Mouse (Mus musculus) thymus, adult 2 months (tissue): ENCODE measurements at regions not wholly inside any gene's neighbourhood (a gene's known extent, or its start where the extent isn't known, plus 50 kb on each side); places are given as distances from the start of the nearest gene placed in this dataset.

Experiments
- DNase-seq: peaks from one replicate; pipeline ENCODE4 v3.0.0; 2021
- H3K27ac ChIP-seq: fragments of 200-500 bp; 2 replicates; pipeline ENCODE4 v1.5.1; 2012; ENCODE audit warnings: low read length, control low read depth; ENCODE audit not compliant: control insufficient read depth, insufficient read depth
- H3K27me3 ChIP-seq: fragments of 200-500 bp; 2 replicates; pipeline ENCODE4 v1.6.1; 2012; ENCODE audit warnings: mild to moderate bottlenecking, low read length, moderate library complexity, mixed read lengths; ENCODE audit not compliant: control insufficient read depth, insufficient read depth
- H3K36me3 ChIP-seq: fragments of 200-500 bp; 2 replicates; pipeline ENCODE4 v1.6.1; 2012; ENCODE audit warnings: mild to moderate bottlenecking, low read length, moderate library complexity; ENCODE audit not compliant: control insufficient read depth, insufficient read depth
- H3K4me1 ChIP-seq: fragments of 200-500 bp; replicated peaks from 2 replicates; pipeline ENCODE4 v1.6.1; 2012; ENCODE audit warnings: low read length; ENCODE audit not compliant: control insufficient read depth, insufficient read depth
- H3K4me3 ChIP-seq: fragments of 200-500 bp; 2 replicates; pipeline ENCODE4 v1.5.1; 2012; ENCODE audit warnings: mild to moderate bottlenecking, low read length, control low read depth, moderate library complexity; ENCODE audit not compliant: control insufficient read depth, insufficient read depth
- CTCF ChIP-seq: fragments of 200-500 bp; IDR thresholded peaks from 2 replicates; pipeline ENCODE4 v1.5.1; 2012; ENCODE audit warnings: mild to moderate bottlenecking, control low read depth, low read length, moderate library complexity, borderline replicate concordance; ENCODE audit not compliant: control insufficient read depth, poor library complexity, insufficient read depth; ENCODE audit errors: extremely low read depth
- POLR2A ChIP-seq: fragments of 200-500 bp; IDR thresholded peaks from 2 replicates; pipeline ENCODE4 v1.6.1; 2012; ENCODE audit warnings: mild to moderate bottlenecking, low read length, control low read depth, moderate library complexity; ENCODE audit not compliant: control insufficient read depth, poor library complexity, insufficient read depth; ENCODE audit errors: extremely low read depth
- WGBS: fragments of 180-500 bp; shearing (Covaris S2); methylation state at CpG from one replicate; pipeline ENCODE4 v1.1.7; 2018; 5-methylcytosine and 5-hydroxymethylcytosine counted together

- no peaks in the 10 kb centered on the region for H3K4me1 ChIP-seq
- WGBS: 86% methylated on average over 5 of the region's 5 CpGs
- no peaks in the 10 kb centered on the region for H3K27me3 ChIP-seq
- DNase-seq: no peak
- TF ChIP-seq CTCF: no peak
- TF ChIP-seq POLR2A: no peak
- no peak overlapping the region for H3K27ac ChIP-seq
- H3K36me3 ChIP-seq: no peaks in the 10 kb centered on the region
- no peak overlapping the region for H3K4me3 ChIP-seq
Observed at GRCm38 (mm10) chr4:34148956-34149739, 99.2 kb upstream of the Spaca1 start.

GRCm38 (mm10) chr4:34151605-34152347 lies 101.8 kb upstream of the Spaca1 start:
- no peak for DNase-seq
- 92% methylated on average over 10 of the region's 10 CpGs for WGBS
- no peaks in the 10 kb centered on the region for H3K36me3 ChIP-seq
- TF ChIP-seq POLR2A: no peak
- no peak for TF ChIP-seq CTCF
- H3K27ac ChIP-seq: no peak overlapping the region
- H3K4me3 ChIP-seq: no peak overlapping the region
- H3K4me1 ChIP-seq: no peaks in the 10 kb centered on the region
- no peaks in the 10 kb centered on the region for H3K27me3 ChIP-seq

- Histone ChIP-seq H3K36me3 (no peaks in the 10 kb centered on the region), H3K4me3 (no peak overlapping the region), H3K27me3 (no peaks in the 10 kb centered on the region), H3K27ac (no peak overlapping the region), H3K4me1 (no peaks in the 10 kb centered on the region)
- no peak for TF ChIP-seq POLR2A
- no peak for TF ChIP-seq CTCF
- WGBS: 93% methylated on average over 6 of the region's 6 CpGs
- DNase-seq: no peak
Observed at GRCm38 (mm10) chr4:34155501-34155900, 105.5 kb upstream of the Spaca1 start.

GRCm38 (mm10) chr4:34157818-34158511 lies 108.0 kb upstream of the Spaca1 start:
- 93% methylated on average over 6 of the region's 6 CpGs for WGBS
- Histone ChIP-seq H3K4me3 (no peak overlapping the region), H3K27ac (no peak overlapping the region), H3K4me1 (no peaks in the 10 kb centered on the region), H3K27me3 (no peaks in the 10 kb centered on the region), H3K36me3 (no peaks in the 10 kb centered on the region)
- no peak for DNase-seq
- no peak for TF ChIP-seq POLR2A

GRCm38 (mm10) chr4:34171265-34171862 lies 121.4 kb upstream of the Spaca1 start:
- Histone ChIP-seq H3K27me3 (no peaks in the 10 kb centered on the region), H3K4me1 (no peaks in the 10 kb centered on the region), H3K27ac (no peak overlapping the region), H3K36me3 (no peaks in the 10 kb centered on the region), H3K4me3 (no peak overlapping the region)
- no peak for DNase-seq
- TF ChIP-seq CTCF (no peak), POLR2A (no peak)
- 97% methylated on average over 4 of the region's 4 CpGs for WGBS

GRCm38 (mm10) chr4:34172000-34172399 lies 122.0 kb upstream of the Spaca1 start:
- no peak for DNase-seq
- WGBS: 66% methylated on average over 3 of the region's 3 CpGs
- TF ChIP-seq POLR2A (no peak), CTCF (no peak)
- H3K4me1 ChIP-seq: no peaks in the 10 kb centered on the region
- no peak overlapping the region for H3K4me3 ChIP-seq
- no peaks in the 10 kb centered on the region for H3K36me3 ChIP-seq
- no peaks in the 10 kb centered on the region for H3K27me3 ChIP-seq
- no peak overlapping the region for H3K27ac ChIP-seq
